Mouse (Mus musculus) left cerebral cortex, adult 9 months (tissue): ENCODE measurements around the gene Tenm2.

Experiments
- DNase-seq, 2 experiments: peaks; one replicate each; pipeline ENCODE4 v3.0.0; 2022; ENCODE audit warnings: low spot score in 2 of 2

Tenm2 gene

DNA sequence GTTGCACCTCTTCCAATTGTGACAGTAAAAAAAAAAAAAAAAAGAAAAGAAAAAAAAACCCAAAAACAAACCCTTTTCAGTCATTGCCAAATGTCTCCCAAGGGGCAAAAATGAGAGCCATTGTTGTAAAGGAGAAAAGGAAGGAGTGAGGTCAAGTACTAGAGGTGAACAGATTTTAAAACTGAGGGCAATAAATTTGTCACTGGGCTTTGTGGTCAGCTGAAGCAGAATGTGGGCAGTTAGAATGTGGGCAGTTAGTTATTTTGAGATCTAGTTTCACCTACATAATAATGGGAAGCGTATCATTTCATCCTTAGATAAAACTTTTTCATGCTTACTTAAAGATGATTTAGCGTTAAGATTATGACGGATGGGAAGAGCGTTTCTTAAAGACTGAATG lies 1016.2 kb downstream of the Tenm2 start:
- DNase-seq, result no peak

GRCm38 (mm10) chr11:36214589-36214988 lies 1021.2 kb downstream of the Tenm2 start:
- no peak for DNase-seq

- no peak for DNase-seq
Measured at GRCm38 (mm10) chr11:36204381-36204780, 1031.4 kb downstream of the Tenm2 start.

GRCm38 (mm10) chr11:36203896-36204295 lies 1031.9 kb downstream of the Tenm2 start:
- DNase-seq, result no peak

DNA sequence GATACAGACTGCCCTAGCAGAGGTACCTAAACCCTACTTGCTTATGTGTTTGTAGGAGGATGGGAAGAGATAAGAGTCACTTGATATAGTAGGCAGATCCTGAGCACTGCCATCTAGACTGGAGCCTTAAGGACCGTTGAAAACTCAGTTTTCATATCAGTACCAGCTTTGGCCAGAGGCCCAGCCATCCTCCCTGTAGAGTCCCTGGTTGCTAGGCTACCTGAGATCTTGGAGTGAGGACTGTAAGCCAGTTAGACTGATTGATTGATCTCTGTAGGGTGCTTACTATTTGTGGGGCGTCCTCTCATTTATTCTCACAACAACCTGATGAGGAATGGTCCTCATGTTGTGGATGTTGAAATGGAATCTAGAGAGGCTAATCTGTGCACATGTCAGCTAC lies 1041.4 kb downstream of the Tenm2 start:
- no peak for DNase-seq

DNA sequence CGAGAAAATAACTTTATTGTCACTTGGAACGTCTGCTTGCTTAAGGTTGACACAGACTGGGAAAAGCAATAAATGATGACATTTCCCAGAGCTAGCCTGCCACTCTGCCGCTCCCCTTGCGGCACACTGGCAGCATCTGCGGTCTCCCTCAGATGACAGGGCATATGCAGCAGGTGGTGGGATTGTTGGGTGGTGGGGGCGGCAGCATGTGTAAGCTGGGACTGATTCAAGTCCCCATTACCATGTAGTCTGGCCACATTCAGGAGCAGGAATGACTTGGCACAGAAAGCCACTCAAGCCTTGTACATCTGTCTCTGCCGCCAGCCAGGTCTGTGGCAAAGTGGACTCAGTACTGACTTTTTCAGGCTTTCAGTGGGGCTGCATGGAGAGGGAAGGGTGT lies 1059.7 kb downstream of the Tenm2 start:
- DNase-seq, result peak in 1 of 2 experiments; percentile 64

GRCm38 (mm10) chr11:36173076-36173690 lies 1062.6 kb downstream of the Tenm2 start:
- no peak for DNase-seq

GRCm38 (mm10) chr11:36172520-36172919 lies 1063.2 kb downstream of the Tenm2 start:
- DNase-seq, result no peak

GRCm38 (mm10) chr11:36171991-36172390 lies 1063.8 kb downstream of the Tenm2 start:
- no peak for DNase-seq

DNA sequence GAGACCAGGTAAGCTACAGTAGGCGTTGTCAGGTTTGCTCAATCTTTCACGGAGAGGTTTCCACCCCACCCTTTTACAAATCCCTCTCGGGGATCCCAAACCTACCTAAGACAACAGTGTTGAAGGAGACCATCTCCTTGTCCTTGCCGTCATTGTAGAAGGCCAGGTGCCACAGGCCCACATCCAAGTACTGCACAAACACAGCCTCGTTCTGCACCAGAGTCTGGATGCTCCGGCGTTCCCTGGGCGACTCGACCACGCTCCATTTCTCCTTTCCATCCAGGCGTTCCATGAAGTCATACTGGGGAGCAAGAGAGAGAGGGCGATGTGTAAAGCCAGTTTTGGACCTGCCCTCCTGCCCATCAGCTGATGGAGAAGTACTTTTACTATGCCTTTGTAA lies 1064.5 kb downstream of the Tenm2 start:
- DNase-seq, result no peak

- no peak for DNase-seq
Measured at GRCm38 (mm10) chr11:36169738-36170137, 1066.0 kb downstream of the Tenm2 start.

- no peak for DNase-seq
Measured at GRCm38 (mm10) chr11:36168921-36169537, 1066.7 kb downstream of the Tenm2 start.

- no peak for DNase-seq
Measured at GRCm38 (mm10) chr11:36167766-36168318, 1067.9 kb downstream of the Tenm2 start.

GRCm38 (mm10) chr11:36163580-36163979 lies 1072.2 kb downstream of the Tenm2 start:
- no peak for DNase-seq

GRCm38 (mm10) chr11:36161765-36162321 lies 1073.9 kb downstream of the Tenm2 start:
- DNase-seq, result no peak

- DNase-seq, result no peak
Measured at GRCm38 (mm10) chr11:36153450-36153849, 1082.3 kb downstream of the Tenm2 start.

DNA sequence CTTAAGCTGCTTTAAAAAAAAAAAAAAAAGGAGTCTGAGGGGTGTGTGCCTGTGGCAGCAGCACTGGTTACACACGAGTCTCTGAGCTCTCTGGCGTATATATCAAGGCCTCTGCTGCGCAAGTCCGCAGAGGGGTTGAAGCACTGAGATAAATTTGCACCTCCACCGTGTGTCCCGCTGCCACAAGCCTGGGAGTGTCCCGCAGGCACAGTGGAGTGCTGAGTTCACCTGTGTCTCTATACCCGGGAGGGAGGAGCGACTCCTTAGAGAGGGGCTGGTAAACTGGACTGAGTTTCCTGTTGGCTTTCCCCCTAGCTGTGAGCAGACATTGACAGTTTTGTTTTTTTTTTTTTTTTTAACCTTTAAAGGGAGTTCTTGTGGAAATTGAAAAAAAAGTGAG lies 1082.8 kb downstream of the Tenm2 start:
- no peak for DNase-seq

- no peak for DNase-seq
Measured at GRCm38 (mm10) chr11:36152226-36152625, 1083.5 kb downstream of the Tenm2 start.

GRCm38 (mm10) chr11:36149092-36149491 lies 1086.7 kb downstream of the Tenm2 start:
- DNase-seq, result peak in 1 of 2 experiments; percentile 27

- DNase-seq, result no peak
Measured at GRCm38 (mm10) chr11:36145057-36145456, 1090.7 kb downstream of the Tenm2 start.

DNA sequence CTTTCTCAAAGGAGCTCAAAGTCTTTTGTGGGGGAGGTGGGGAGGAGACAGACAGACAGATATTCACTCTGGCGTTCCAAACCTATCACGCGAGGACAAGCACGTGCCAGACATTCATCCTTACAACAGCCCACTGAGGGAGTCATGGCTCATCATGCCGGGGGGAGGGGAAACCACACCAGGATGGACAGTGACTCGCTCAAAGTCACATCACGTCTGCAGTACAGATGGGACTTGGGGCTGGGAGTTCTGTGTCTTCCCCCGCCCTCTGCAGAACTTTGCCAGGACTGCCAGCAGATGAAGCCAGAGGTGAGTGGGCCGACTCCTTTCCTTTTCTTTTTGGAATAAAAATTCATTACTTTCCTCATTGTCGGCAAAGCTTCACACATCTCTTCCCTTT lies 1095.4 kb downstream of the Tenm2 start:
- peak; percentile 20 to 57 for DNase-seq

GRCm38 (mm10) chr11:36139521-36139920 lies 1096.2 kb downstream of the Tenm2 start:
- no peak for DNase-seq

- DNase-seq, result no peak
Measured at GRCm38 (mm10) chr11:36137840-36138239, 1097.9 kb downstream of the Tenm2 start.
